Mouse (Mus musculus) liver, postnatal 0 days (tissue): ENCODE measurements around the gene 9930111J21Rik2.

Experiments
- CTCF ChIP-seq: sonication (generic); IDR thresholded peaks from 2 replicates; pipeline ENCODE4 v1.5.1; 2016; ENCODE audit warnings: antibody characterized with exemption, low read depth
- EP300 ChIP-seq: IDR thresholded peaks from 2 replicates; pipeline ENCODE4 v1.6.1; 2016; ENCODE audit warnings: antibody characterized with exemption, low read depth, mild to moderate bottlenecking

DNA sequence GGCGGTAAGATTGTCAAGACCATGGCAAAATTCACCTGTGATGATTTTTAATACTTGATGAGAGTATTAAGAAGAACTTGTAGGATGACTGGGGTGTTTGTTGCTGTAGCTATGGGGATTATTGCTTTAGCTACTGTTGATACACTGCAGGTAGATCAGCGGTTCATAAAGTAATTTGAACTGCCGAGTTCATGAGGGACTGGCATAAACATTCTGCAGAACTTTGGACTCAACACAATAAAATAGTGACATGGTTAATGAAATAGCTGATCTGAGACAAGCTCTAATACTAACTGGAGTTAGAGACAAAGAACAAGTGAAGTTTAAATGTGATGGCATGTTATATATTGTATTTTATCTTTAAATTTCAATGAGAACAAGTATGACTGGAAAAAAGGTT lies 27.7 kb upstream of the 9930111J21Rik2 start:
- TF ChIP-seq CTCF: no peak
- TF ChIP-seq EP300: no peak
